Mouse (Mus musculus) heart, postnatal 10 days (tissue): Measurements from ENCODE around the gene Sgms1. TPM values are rescaled to one million over a fixed set of nuclear protein-coding genes. Genes with fewer than 3 reads are reported as not detected.

Experiments
- DNase-seq, 2 experiments: peaks; one replicate each; pipeline ENCODE4 v3.0.0; 2021
- intact Hi-C: fragments of 180-260 bp; cut with DNase I; formaldehyde crosslinking; loops from one replicate; pipeline ENCODE4 v1.15.1; 2025
- total RNA-seq, 2 experiments: library from RNA; stranded (reverse); gene quantifications; 2 replicates each; pipeline ENCODE4 v1.2.3; 2021

The Sgms1 gene
- total RNA-seq, 2 experiments from 2014 or later = 54.1 to 67.2 TPM

GRCm38 (mm10) chr19:32129281-32129680 is 260.2 kb downstream of the Sgms1 start:
- intact Hi-C loops = loop anchor here (5.0 kb wide), 1 partner anchor 193 kb away; no protein-coding TSS in a partner anchor
- no peak for DNase-seq

- DNase-seq = peak in 1 of 2 experiments; percentile 32
- intact Hi-C loops = loop anchor here (5.0 kb wide), 1 partner anchor 195 kb away; no protein-coding TSS in a partner anchor
Measured at GRCm38 (mm10) chr19:32127180-32127850, 262.2 kb downstream of the Sgms1 start.

- intact Hi-C loops = no loop called here
Measured at GRCm38 (mm10) chr19:32124155-32124554, 265.4 kb downstream of the Sgms1 start.

DNA sequence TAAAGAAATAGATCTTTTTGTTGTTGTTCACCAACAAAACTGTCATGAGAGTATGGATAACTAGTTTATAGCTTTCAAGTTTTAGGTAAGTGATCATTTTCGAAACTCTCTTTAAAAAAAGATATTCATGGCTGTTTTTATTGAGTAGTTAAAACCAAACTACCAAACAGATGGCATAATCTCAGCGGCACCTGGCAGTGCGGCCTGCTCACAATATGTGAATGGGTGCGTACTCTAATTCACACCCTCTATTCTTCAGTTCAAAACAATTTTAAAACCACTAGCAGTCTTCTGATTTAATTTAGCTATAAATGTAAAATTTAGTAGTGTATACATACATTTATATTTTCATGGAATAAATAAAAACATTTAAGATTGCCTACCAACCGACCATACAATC is 266.3 kb downstream of the Sgms1 start:
- intact Hi-C loops = no loop called here
- DNase-seq = no peak

More at GRCm38 (mm10) chr19:32124155-32124554, 265.4 kb downstream of the Sgms1 start:
- no peak for DNase-seq

- no peak for DNase-seq
- intact Hi-C loops = no loop called here
Measured at GRCm38 (mm10) chr19:32120798-32121197, 268.7 kb downstream of the Sgms1 start.

- intact Hi-C loops = no loop called here
- no peak for DNase-seq
Measured at GRCm38 (mm10) chr19:32119666-32120065, 269.8 kb downstream of the Sgms1 start.

- intact Hi-C loops = no loop called here
Measured at GRCm38 (mm10) chr19:32118496-32118895, 271.0 kb downstream of the Sgms1 start.

GRCm38 (mm10) chr19:32117484-32118018 is 272.0 kb downstream of the Sgms1 start:
- intact Hi-C loops = no loop called here
- DNase-seq = no peak

More at GRCm38 (mm10) chr19:32118496-32118895, 271.0 kb downstream of the Sgms1 start:
- DNase-seq = no peak

- intact Hi-C loops = no loop called here
Measured at GRCm38 (mm10) chr19:32111866-32112790, 277.4 kb downstream of the Sgms1 start.

GRCm38 (mm10) chr19:32107771-32108306 is 281.7 kb downstream of the Sgms1 start, which contains the start of gene Asah2:
TSS of gene Asah2 (minus strand) at chr19:32108211.
- DNase-seq = peak; percentile 87 to 89
- intact Hi-C loops = loop anchor here (5.0 kb wide), 2 partner anchors 214 to 279 kb away; partner anchors contain the start of gene Sgms1

More at GRCm38 (mm10) chr19:32111866-32112790, 277.4 kb downstream of the Sgms1 start:
- no peak for DNase-seq

- intact Hi-C loops = loop anchor here (5.0 kb wide), 2 partner anchors 216 to 281 kb away; partner anchors contain the start of gene Sgms1
- no peak for DNase-seq
Measured at GRCm38 (mm10) chr19:32106750-32107149, 282.8 kb downstream of the Sgms1 start.

DNA sequence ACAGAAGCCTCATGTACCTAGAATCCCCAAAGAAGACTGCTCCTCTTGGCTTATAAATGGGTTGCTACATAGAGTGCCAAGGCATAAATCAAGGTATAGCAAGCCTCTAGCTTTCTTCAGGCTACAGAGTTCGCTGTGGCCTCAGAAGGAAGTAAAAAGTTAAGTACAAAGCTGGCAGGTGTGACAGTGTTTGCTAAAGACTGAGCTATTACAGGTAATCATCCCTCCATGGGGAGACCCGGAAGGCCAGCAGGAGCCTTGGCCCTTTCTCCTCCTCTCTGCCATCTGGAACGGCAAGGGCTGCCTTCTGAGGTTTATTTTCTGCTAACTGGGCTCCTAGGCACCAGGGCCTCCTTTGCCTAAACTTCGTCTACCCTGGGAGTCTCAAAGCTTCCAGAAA is 285.3 kb downstream of the Sgms1 start:
- intact Hi-C loops = no loop called here
- no peak for DNase-seq

GRCm38 (mm10) chr19:32102976-32103300 is 286.6 kb downstream of the Sgms1 start:
- no peak for DNase-seq
- intact Hi-C loops = no loop called here

- intact Hi-C loops = no loop called here
- no peak for DNase-seq
Measured at GRCm38 (mm10) chr19:32102294-32102975, 287.1 kb downstream of the Sgms1 start.

- intact Hi-C loops = loop anchor here (5.0 kb wide), 2 partner anchors 66 to 126 kb away; no protein-coding TSS in a partner anchor
- no peak for DNase-seq
Measured at GRCm38 (mm10) chr19:32098582-32098981, 290.9 kb downstream of the Sgms1 start.

GRCm38 (mm10) chr19:32092358-32092757 is 297.2 kb downstream of the Sgms1 start:
- intact Hi-C loops = no loop called here
- no peak for DNase-seq

DNA sequence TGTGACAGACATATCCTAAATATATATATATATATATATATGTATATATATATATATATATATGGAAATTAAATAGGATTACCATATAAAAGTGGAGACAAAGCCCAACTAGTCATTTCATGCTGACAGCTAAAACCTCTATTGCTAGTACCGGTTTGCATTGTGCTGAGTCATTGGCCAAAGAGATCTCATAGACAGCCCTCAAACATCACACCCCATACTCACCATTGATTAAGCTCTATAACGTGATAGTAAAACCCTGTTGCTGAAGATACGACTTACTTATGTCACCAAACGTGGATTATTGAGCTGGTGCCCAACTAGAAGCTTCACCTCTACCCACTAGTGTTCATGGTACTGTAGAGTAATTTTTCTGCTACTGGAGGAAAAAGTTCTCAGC is 298.7 kb downstream of the Sgms1 start:
- no peak for DNase-seq
- intact Hi-C loops = no loop called here

DNA sequence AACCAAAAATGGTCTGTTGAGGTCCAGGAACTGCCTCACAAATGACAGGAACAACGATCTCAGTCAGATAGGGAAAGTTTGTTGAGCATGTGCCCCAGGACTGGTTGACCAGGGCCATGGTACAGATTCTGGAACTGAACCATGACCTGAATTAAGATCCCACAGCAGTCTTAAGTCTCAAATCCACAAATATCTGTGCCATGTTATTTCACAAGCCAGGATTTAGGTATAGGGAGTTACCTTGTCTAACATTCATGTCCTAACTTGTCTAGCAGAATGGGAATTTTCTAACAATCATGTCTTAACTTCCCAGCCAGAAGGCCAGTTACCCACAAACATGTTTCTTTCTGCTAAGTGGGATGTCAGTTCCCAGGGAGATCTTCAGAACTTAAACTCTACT is 300.9 kb downstream of the Sgms1 start:
- intact Hi-C loops = no loop called here
- DNase-seq = no peak

GRCm38 (mm10) chr19:32087736-32088470 is 301.6 kb downstream of the Sgms1 start:
- intact Hi-C loops = no loop called here
- no peak for DNase-seq
